Mouse (Mus musculus) kidney, postnatal 0 days (tissue): Measurements from ENCODE around the gene 4930519G04Rik. TPM values are rescaled to one million over a fixed set of nuclear protein-coding genes. Genes with fewer than 3 reads are reported as not detected.

Source experiments
- ATAC-seq: fragments of 200-750 bp; cut with Nextera tagmentation; replicated peaks from 2 replicates; pipeline ENCODE4 v1.8.0; 2017; ENCODE audit warnings: low read depth, moderate number of reproducible peaks, moderate TSS enrichment, moderate library complexity; ENCODE audit not compliant: low FRiP score
- DNase-seq: peaks from one replicate; pipeline ENCODE4 v3.0.0-alpha.2; 2016; ENCODE audit warnings: low spot score
- H3K27ac ChIP-seq: fragments of 300-500 bp; sonication (generic); 2 replicates; pipeline ENCODE4 v1.5.1; 2014; ENCODE audit warnings: mild to moderate bottlenecking
- H3K27me3 ChIP-seq: fragments of 300-500 bp; sonication (generic); 2 replicates; pipeline ENCODE4 v1.6.1; 2014; ENCODE audit warnings: low read length, mixed read lengths; ENCODE audit not compliant: insufficient read depth
- H3K36me3 ChIP-seq: fragments of 300-500 bp; sonication (generic); 2 replicates; pipeline ENCODE4 v1.6.1; 2014; ENCODE audit warnings: low read length, mixed read lengths; ENCODE audit not compliant: insufficient read depth
- H3K4me1 ChIP-seq: fragments of 300-500 bp; sonication (generic); replicated peaks from 2 replicates; pipeline ENCODE4 v1.6.1; 2014; ENCODE audit warnings: antibody characterized with exemption, low read length, mixed read lengths; ENCODE audit not compliant: insufficient read depth
- H3K4me2 ChIP-seq: fragments of 300-500 bp; sonication (generic); 2 replicates; pipeline ENCODE4 v1.6.1; 2014; ENCODE audit warnings: mild to moderate bottlenecking, low read length, moderate library complexity, mixed read lengths
- H3K4me3 ChIP-seq: fragments of 300-500 bp; sonication (generic); replicated peaks from 2 replicates; pipeline ENCODE4 v1.5.1; 2014; ENCODE audit warnings: low read depth, low read length
- H3K9ac ChIP-seq: fragments of 300-500 bp; sonication (generic); 2 replicates; pipeline ENCODE4 v1.6.1; 2014; ENCODE audit warnings: low read depth, low read length
- H3K9me3 ChIP-seq: fragments of 300-500 bp; sonication (generic); replicated peaks from 2 replicates; pipeline ENCODE4 v1.6.1; 2016; ENCODE audit warnings: low read length, inconsistent platforms, mixed read lengths
- CTCF ChIP-seq: IDR thresholded peaks from 2 replicates; pipeline ENCODE4 v1.5.1; 2016; ENCODE audit warnings: antibody characterized with exemption, low read depth, mild to moderate bottlenecking, moderate library complexity
- WGBS: fragments of 180-500 bp; shearing (Covaris S2); extraction: QIAGEN DNeasy Blood & Tissue Kit; methylation state at CpG from one replicate; pipeline ENCODE4 v1.1.7; 2014; 5-methylcytosine and 5-hydroxymethylcytosine counted together
- microRNA-seq: library from miRNA; unstranded; fragments of <30 nt; microRNA quantifications from one replicate; pipeline ENCODE4, GENCODE M21; 2016
- polyA plus RNA-seq: library from polyadenylated mRNA; unstranded; fragments of >200 nt; fragmentation: Nextera tagmentation; extraction: Ambion mirVana; gene quantifications from 2 replicates; pipeline ENCODE4 v1.2.1, GENCODE M21; 2015

The 4930519G04Rik gene
- polyA plus RNA-seq, 1 experiment from 2014 or later = not detected

GRCm38 (mm10) chr5:114922998-114923473, 69.6 kb downstream of the 4930519G04Rik start, which contains the start of gene Oasl1:
Gene Oasl1, plus strand, starts transcription at chr5:114923240.
- H3K36me3 ChIP-seq = no peaks in the 10 kb centered on the region
- H3K9ac ChIP-seq = peak within 1 kb of the TSS; percentile 55; the same call in 1 of the 2 replicates
- H3K4me1 ChIP-seq = 0 out of 2 replicates have a peak, but pooled peaks cover 7% of the 10 kb centered on the region
- DNase-seq (peak; percentile 77), ATAC-seq (peak; percentile 66; the same call in 1 of the 2 replicates)
- no peak for TF ChIP-seq CTCF
- WGBS = 12% methylated on average over 15 of the region's 15 CpGs
- 0 out of 2 replicates have a peak, but pooled peaks cover 4% of the 10 kb centered on the region for H3K9me3 ChIP-seq
- H3K4me3 ChIP-seq = peak within 1 kb of the TSS; percentile 38
- peak within 1 kb of the TSS; percentile 58; the same call in 1 of the 2 replicates for H3K27ac ChIP-seq
- peak within 1 kb of the TSS; percentile 68 for H3K4me2 ChIP-seq
- no peaks in the 10 kb centered on the region for H3K27me3 ChIP-seq

- no peak for DNase-seq
- no peak overlapping the region for H3K9ac ChIP-seq
- H3K4me1 ChIP-seq = 0 out of 2 replicates have a peak, but pooled peaks cover 7% of the 10 kb centered on the region
- no peak overlapping the region for H3K4me2 ChIP-seq
- no peaks in the 10 kb centered on the region for H3K27me3 ChIP-seq
- no peak overlapping the region for H3K4me3 ChIP-seq
- WGBS = 74% methylated on average over 1 of the region's 1 CpGs
- ATAC-seq = no peak
- H3K36me3 ChIP-seq = no peaks in the 10 kb centered on the region
- H3K9me3 ChIP-seq = 0 out of 2 replicates have a peak, but pooled peaks cover 4% of the 10 kb centered on the region
- no peak for TF ChIP-seq CTCF
- no peak overlapping the region for H3K27ac ChIP-seq
Observed at GRCm38 (mm10) chr5:114926153-114926684, 72.8 kb downstream of the 4930519G04Rik start.

GRCm38 (mm10) chr5:114926753-114927152, 73.3 kb downstream of the 4930519G04Rik start:
- TF ChIP-seq CTCF = no peak
- no peak overlapping the region for H3K27ac ChIP-seq
- 39% methylated on average over 9 of the region's 9 CpGs for WGBS

DNA sequence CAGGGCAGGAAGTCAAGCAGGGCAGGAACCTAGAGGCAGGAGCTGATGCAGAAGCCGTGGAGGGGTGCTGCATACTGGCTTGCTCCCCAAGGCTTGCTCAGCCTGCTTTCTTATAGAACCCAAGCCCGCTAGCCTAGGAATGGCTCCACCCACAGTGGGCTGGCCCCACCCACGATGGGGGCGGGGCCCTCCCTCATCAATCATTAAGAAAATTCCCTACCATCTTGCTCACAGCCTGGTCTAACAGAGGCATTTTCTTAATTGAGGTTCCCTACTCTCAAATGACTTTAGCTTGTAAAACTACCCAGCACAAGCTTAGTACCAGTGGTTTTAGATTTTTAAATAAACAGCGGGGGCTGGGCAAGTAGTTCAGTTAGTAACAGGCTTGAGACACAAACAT, 78.2 kb downstream of the 4930519G04Rik start:
- H3K36me3 ChIP-seq = no peaks in the 10 kb centered on the region

More at GRCm38 (mm10) chr5:114926753-114927152, 73.3 kb downstream of the 4930519G04Rik start:
- no peaks in the 10 kb centered on the region for H3K27me3 ChIP-seq
- 0 out of 2 replicates have a peak, but pooled peaks cover 7% of the 10 kb centered on the region for H3K4me1 ChIP-seq
- ATAC-seq (peak; percentile 41; the same call in 1 of the 2 replicates), DNase-seq (peak; percentile 61)
- no peak overlapping the region for H3K4me3 ChIP-seq
- H3K9ac ChIP-seq = no peak overlapping the region
- H3K4me2 ChIP-seq = no peak overlapping the region
- no peaks in the 10 kb centered on the region for H3K36me3 ChIP-seq
- H3K9me3 ChIP-seq = 0 out of 2 replicates have a peak, but pooled peaks cover 4% of the 10 kb centered on the region

GRCm38 (mm10) chr5:114933206-114933605, 79.7 kb downstream of the 4930519G04Rik start:
- H3K36me3 ChIP-seq = no peaks in the 10 kb centered on the region
- no peak for ATAC-seq
- no peaks in the 10 kb centered on the region for H3K27me3 ChIP-seq
- no peak overlapping the region for H3K4me2 ChIP-seq
- TF ChIP-seq CTCF = no peak
- no peaks in the 10 kb centered on the region for H3K4me1 ChIP-seq
- no peak overlapping the region for H3K27ac ChIP-seq
- no peaks in the 10 kb centered on the region for H3K9me3 ChIP-seq
- H3K9ac ChIP-seq = no peak overlapping the region
- DNase-seq = no peak
- H3K4me3 ChIP-seq = no peak overlapping the region
- 81% methylated on average over 8 of the region's 8 CpGs for WGBS

More for the DNA sequence above, 78.2 kb downstream of the 4930519G04Rik start:
- TF ChIP-seq CTCF = no peak
- H3K27ac ChIP-seq = no peak overlapping the region
- DNase-seq = no peak
- H3K9me3 ChIP-seq = no peaks in the 10 kb centered on the region
- no peak for ATAC-seq
- WGBS = 52% methylated on average over 5 of the region's 5 CpGs
- H3K4me3 ChIP-seq = no peak overlapping the region
- H3K4me1 ChIP-seq = no peaks in the 10 kb centered on the region
- no peak overlapping the region for H3K4me2 ChIP-seq
- H3K9ac ChIP-seq = no peak overlapping the region
- H3K27me3 ChIP-seq = no peaks in the 10 kb centered on the region

Small RNAs within 50 kb of the gene (microRNA-seq; reads per million reads assigned to microRNA genes)
- gene Mir6240 = 4.6 reads per million, percentile 13 among the genes with 10 or more reads in this experiment

Other genes with a start within 250 kb of the 4930519G04Rik start
- gene Trpv4, start 195.2 kb upstream of the 4930519G04Rik start, polyA plus RNA-seq = 31.3 and 35.6 TPM in 2 replicates
- 65.0 and 70.3 TPM in 2 replicates for gene Gltp, start 162.7 kb upstream of the 4930519G04Rik start, polyA plus RNA-seq
- gene Tchp, start 145.9 kb upstream of the 4930519G04Rik start, polyA plus RNA-seq = 10.2 and 12.2 TPM in 2 replicates
- gene Ankrd13a, start 79.0 kb upstream of the 4930519G04Rik start, polyA plus RNA-seq = 45.6 and 49.2 TPM in 2 replicates
- gene Git2, start 78.1 kb upstream of the 4930519G04Rik start, polyA plus RNA-seq = 25.8 and 27.8 TPM in 2 replicates
- 160 and 189 TPM in 2 replicates for gene 1500011B03Rik, start 30.2 kb upstream of the 4930519G04Rik start, polyA plus RNA-seq
- not detected in 2 replicates for gene Gm9936, start 5.0 kb downstream of the 4930519G04Rik start, polyA plus RNA-seq
- 19.9 and 24.1 TPM in 2 replicates for gene Oasl2, start 43.3 kb downstream of the 4930519G04Rik start, polyA plus RNA-seq
- 3.1 and 3.2 TPM in 2 replicates for gene Oasl1, start 69.6 kb downstream of the 4930519G04Rik start, polyA plus RNA-seq
- gene 2210016L21Rik, start 88.5 kb downstream of the 4930519G04Rik start, polyA plus RNA-seq = 75.3 and 79.6 TPM in 2 replicates
- 10.8 and 12.5 TPM in 2 replicates for gene Hnf1a, start 117.4 kb downstream of the 4930519G04Rik start, polyA plus RNA-seq
- 19.0 and 39.4 TPM in 2 replicates for gene Sppl3, start 157.5 kb downstream of the 4930519G04Rik start, polyA plus RNA-seq
- 26.6 and 31.3 TPM in 2 replicates for gene Gm10401, start 244.6 kb downstream of the 4930519G04Rik start, polyA plus RNA-seq